ENCODE assay signal across 10 mouse cellular contexts in the genomic region with DNA sequence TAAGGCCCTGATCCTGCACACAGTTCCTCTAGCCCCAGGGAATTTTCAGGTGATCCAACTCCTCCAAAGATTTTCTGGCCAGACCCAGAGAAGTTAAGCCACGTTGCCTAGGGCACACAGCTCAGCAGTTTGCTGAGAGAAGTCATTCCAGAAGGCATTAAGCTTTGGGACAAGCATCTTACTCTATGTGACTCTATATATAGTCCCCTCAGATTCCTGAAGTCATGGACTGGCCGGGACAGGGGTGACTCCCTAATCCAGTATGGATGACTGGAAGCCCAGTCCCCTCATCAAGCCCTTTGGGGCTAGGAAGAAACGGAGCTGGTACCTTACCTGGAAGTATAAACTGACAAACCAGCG. TPM values are rescaled to one million over a fixed set of nuclear protein-coding genes. Genes with fewer than 3 reads are reported as not detected.
A peak's percentile ranks its signal among the peaks of the same experiment; 100 is the strongest.
DNase-seq lines count a peak whose midpoint lies in the region; ATAC-seq and TF ChIP-seq lines count a peak whose summit lies in the region.
"Had no signal": no experiment of that assay in that cellular context is flagged by ENCODE, and none has a peak within 500 bp of the region (broad histone marks: within the 10 kb centered on the region; RNA-seq: fewer than 3 reads in every experiment).

No protein-coding gene starts in this region.

- no peak for DNase-seq in layer of hippocampus, adult 2 months (ENCODE audit: low spot score in 2 of 2)
- DNase-seq in layer of hippocampus, adult 8-10 months (ENCODE audit: low spot score in 2 of 2): no peak
- no peak for DNase-seq in embryonic facial prominence, embryonic 11.5 days (ENCODE audit: low spot score)
- no peak for DNase-seq in retina, embryonic 14.5 days (ENCODE audit: low spot score)
- no peak for DNase-seq in ovary, postnatal 10 days (ENCODE audit: low spot score)

- TF ChIP-seq CTCF in layer of hippocampus, adult 2 months (conservative IDR thresholded peaks at IDR 0.05): no peak

- H3K4me1 ChIP-seq in embryonic facial prominence, embryonic 11.5 days (ENCODE audit: control insufficient read depth, insufficient read depth, low read length): peaks cover 2% of the 10 kb centered on the region; the same call in 1 of the 2 replicates
- H3K4me1 ChIP-seq in hindbrain, embryonic 15.5 days (replicated peaks): peaks cover 20% of the 10 kb centered on the region
- H3K4me1 ChIP-seq in midbrain, embryonic 16.5 days (ENCODE audit: control insufficient read depth, insufficient read depth, low read length): peaks cover 13% of the 10 kb centered on the region

- no peaks in the 10 kb centered on the region for H3K9me3 ChIP-seq in embryonic facial prominence, embryonic 11.5 days (replicated peaks; ENCODE audit: control insufficient read depth, low read length)
- H3K9me3 ChIP-seq in hindbrain, embryonic 15.5 days: no peaks in the 10 kb centered on the region
- no peaks in the 10 kb centered on the region for H3K9me3 ChIP-seq in midbrain, embryonic 16.5 days (replicated peaks; ENCODE audit: control insufficient read depth, low read length, poor library complexity, severe bottlenecking)

- H3K27ac ChIP-seq in layer of hippocampus, adult 2 months: peak overlapping the region; percentile 98
- 0 out of 2 replicates have a peak overlapping the region, but pooled peaks have one; percentile 85 for H3K27ac ChIP-seq in embryonic facial prominence, embryonic 11.5 days (replicated peaks; ENCODE audit: low read depth, low read length)
- peak overlapping the region; percentile 91 for H3K27ac ChIP-seq in hindbrain, embryonic 15.5 days (replicated peaks)
- no peak overlapping the region; the same call in 1 of the 2 replicates for H3K27ac ChIP-seq in midbrain, embryonic 16.5 days (ENCODE audit: low read length)

- 22% methylated on average over 4 of the region's 4 CpGs for WGBS in embryonic facial prominence, embryonic 11.5 days
- 20% methylated on average over 4 of the region's 4 CpGs for whole genome bisulfite sequencing in hindbrain, embryonic 15.5 days
- WGBS in midbrain, embryonic 16.5 days: 29% methylated on average over 4 of the region's 4 CpGs

- H3K9ac ChIP-seq in embryonic facial prominence, embryonic 11.5 days (replicated peaks; ENCODE audit: low read length): peak overlapping the region; percentile 97
- H3K9ac ChIP-seq in hindbrain, embryonic 15.5 days: peak overlapping the region; percentile 96
- peak overlapping the region; percentile 96 for H3K9ac ChIP-seq in midbrain, embryonic 16.5 days (ENCODE audit: low read depth, low read length)

- ATAC-seq in embryonic facial prominence, embryonic 11.5 days (replicated peaks; ENCODE audit: insufficient number of reproducible peaks, low FRiP score, low TSS enrichment, low read depth): peak; percentile 40
- no peak for ATAC-seq in hindbrain, embryonic 15.5 days (ENCODE audit: low FRiP score, low read depth)
- ATAC-seq in midbrain, embryonic 16.5 days: peak; percentile 18; the same call in 1 of the 2 replicates
- ATAC-seq in erythroid progenitor cell, adult 5-6 weeks (replicated peaks; ENCODE audit: low FRiP score, poor library complexity, severe bottlenecking): no peak

- peak overlapping the region; percentile 73 for H3K4me3 ChIP-seq in layer of hippocampus, adult 2 months
- peak overlapping the region; percentile 68 for H3K4me3 ChIP-seq in embryonic facial prominence, embryonic 11.5 days (ENCODE audit: low read depth, low read length)
- peak overlapping the region; percentile 87 for H3K4me3 ChIP-seq in hindbrain, embryonic 15.5 days
- H3K4me3 ChIP-seq in midbrain, embryonic 16.5 days (ENCODE audit: low read depth, low read length): peak overlapping the region; percentile 86

- peak overlapping the region; percentile 72 for H3K4me2 ChIP-seq in embryonic facial prominence, embryonic 11.5 days (ENCODE audit: low read depth, low read length)
- H3K4me2 ChIP-seq in hindbrain, embryonic 15.5 days: peak overlapping the region; percentile 75
- H3K4me2 ChIP-seq in midbrain, embryonic 16.5 days (ENCODE audit: low read length): peak overlapping the region; percentile 75

- H3K27me3 ChIP-seq in embryonic facial prominence, embryonic 11.5 days (ENCODE audit: control insufficient read depth, insufficient read depth, low read length): no peaks in the 10 kb centered on the region
- H3K27me3 ChIP-seq in hindbrain, embryonic 15.5 days: no peaks in the 10 kb centered on the region
- H3K27me3 ChIP-seq in midbrain, embryonic 16.5 days (ENCODE audit: control insufficient read depth, insufficient read depth, low read depth, low read length): no peaks in the 10 kb centered on the region

- peaks cover 4% of the 10 kb centered on the region for H3K36me3 ChIP-seq in embryonic facial prominence, embryonic 11.5 days (replicated peaks; ENCODE audit: control insufficient read depth, insufficient read depth, low read depth, low read length)
- H3K36me3 ChIP-seq in hindbrain, embryonic 15.5 days: peaks cover 34% of the 10 kb centered on the region
- peaks cover 22% of the 10 kb centered on the region for H3K36me3 ChIP-seq in midbrain, embryonic 16.5 days (ENCODE audit: control insufficient read depth, insufficient read depth, low read length)

RNA-seq across cellular contexts. Expression of a gene that starts 0.3 kb away (rescaled TPM):
- total RNA-seq in layer of hippocampus, adult 2 months (2021): 10 to 100 TPM; 23.4 to 25.8 TPM
- 10 to 100 TPM; 21.9 to 23.7 (median 23.3) TPM for total RNA-seq in layer of hippocampus, adult 8-10 months (2022)
- polyA plus RNA-seq in embryonic facial prominence, embryonic 11.5 days (2014; fragmentation: Nextera tagmentation; extraction: Ambion mirVana): 1.6 and 2.1 TPM in 2 replicates
- polyA plus RNA-seq in hindbrain, embryonic 15.5 days (2015; fragmentation: Nextera tagmentation; extraction: Ambion mirVana): 2.5 and 2.9 TPM in 2 replicates
- polyA plus RNA-seq in midbrain, embryonic 16.5 days (2015; fragmentation: Nextera tagmentation; extraction: Ambion mirVana): 2.1 and 3.1 TPM in 2 replicates
- total RNA-seq in erythroid progenitor cell, adult 5-6 weeks (2015; ENCODE audit: low replicate concordance): not detected in 2 replicates
- not detected in 2 replicates for total RNA-seq in erythroid progenitor cell, adult 5-6 weeks (2017; ENCODE audit: low replicate concordance)

RNA-seq across cellular contexts. Expression of a gene that starts 16.6 kb away (rescaled TPM):
- total RNA-seq in layer of hippocampus, adult 2 months (2021): under 1 TPM in 1 of 2 experiments, not detected in 1; 0.33 TPM
- total RNA-seq in layer of hippocampus, adult 8-10 months (2022): not detected
- polyA plus RNA-seq in embryonic facial prominence, embryonic 11.5 days (2014; fragmentation: Nextera tagmentation; extraction: Ambion mirVana): 0.24 TPM in 1 of 2 replicates, not detected in the other
- polyA plus RNA-seq in hindbrain, embryonic 15.5 days (2015; fragmentation: Nextera tagmentation; extraction: Ambion mirVana): 0.21 TPM in 1 of 2 replicates, not detected in the other
- not detected in 2 replicates for polyA plus RNA-seq in midbrain, embryonic 16.5 days (2015; fragmentation: Nextera tagmentation; extraction: Ambion mirVana)
- not detected in 2 replicates for total RNA-seq in erythroid progenitor cell, adult 5-6 weeks (2015; ENCODE audit: low replicate concordance)
- total RNA-seq in erythroid progenitor cell, adult 5-6 weeks (2017; ENCODE audit: low replicate concordance): not detected in 2 replicates
- total RNA-seq: adrenal gland, postnatal 14 days; layer of hippocampus, adult 18-20 months had no signal

RNA-seq across cellular contexts. Expression of a gene that starts 22.3 kb away (rescaled TPM):
- not detected for total RNA-seq in layer of hippocampus, adult 2 months (2021)
- not detected for total RNA-seq in layer of hippocampus, adult 8-10 months (2022)
- not detected in 2 replicates for polyA plus RNA-seq in embryonic facial prominence, embryonic 11.5 days (2014; fragmentation: Nextera tagmentation; extraction: Ambion mirVana)
- not detected in 2 replicates for polyA plus RNA-seq in hindbrain, embryonic 15.5 days (2015; fragmentation: Nextera tagmentation; extraction: Ambion mirVana)
- not detected in 2 replicates for polyA plus RNA-seq in midbrain, embryonic 16.5 days (2015; fragmentation: Nextera tagmentation; extraction: Ambion mirVana)
- total RNA-seq in erythroid progenitor cell, adult 5-6 weeks (2015; ENCODE audit: low replicate concordance): not detected in 2 replicates
- not detected in 2 replicates for total RNA-seq in erythroid progenitor cell, adult 5-6 weeks (2017; ENCODE audit: low replicate concordance)
- total RNA-seq: adrenal gland, postnatal 14 days; layer of hippocampus, adult 18-20 months had no signal

RNA-seq across cellular contexts. Expression of a gene that starts 22.3 kb away (rescaled TPM):
- total RNA-seq in layer of hippocampus, adult 2 months (2021): 1 to 10 TPM in 1 of 2 experiments, not detected in 1; 3.2 TPM
- total RNA-seq in layer of hippocampus, adult 8-10 months (2022): 1 to 10 TPM in 1 of 4 experiments, under 1 TPM in 1, not detected in 2; 0.96 to 4.1 TPM
- not detected in 2 replicates for polyA plus RNA-seq in embryonic facial prominence, embryonic 11.5 days (2014; fragmentation: Nextera tagmentation; extraction: Ambion mirVana)
- polyA plus RNA-seq in hindbrain, embryonic 15.5 days (2015; fragmentation: Nextera tagmentation; extraction: Ambion mirVana): not detected in 2 replicates
- not detected in 2 replicates for polyA plus RNA-seq in midbrain, embryonic 16.5 days (2015; fragmentation: Nextera tagmentation; extraction: Ambion mirVana)
- total RNA-seq in erythroid progenitor cell, adult 5-6 weeks (2015; ENCODE audit: low replicate concordance): not detected in 2 replicates
- 1.7 TPM in 1 of 2 replicates, not detected in the other for total RNA-seq in erythroid progenitor cell, adult 5-6 weeks (2017; ENCODE audit: low replicate concordance)
- total RNA-seq: adrenal gland, postnatal 14 days had no signal

RNA-seq across cellular contexts. Expression of a gene that starts 27.2 kb away (rescaled TPM):
- total RNA-seq in layer of hippocampus, adult 2 months (2021): 10 to 100 TPM; 69.2 to 77.9 TPM
- 10 to 100 TPM; 69.7 to 76.0 (median 72.0) TPM for total RNA-seq in layer of hippocampus, adult 8-10 months (2022)
- 52.7 and 56.8 TPM in 2 replicates for polyA plus RNA-seq in embryonic facial prominence, embryonic 11.5 days (2014; fragmentation: Nextera tagmentation; extraction: Ambion mirVana)
- polyA plus RNA-seq in hindbrain, embryonic 15.5 days (2015; fragmentation: Nextera tagmentation; extraction: Ambion mirVana): 69.5 and 69.9 TPM in 2 replicates
- 63.1 and 68.8 TPM in 2 replicates for polyA plus RNA-seq in midbrain, embryonic 16.5 days (2015; fragmentation: Nextera tagmentation; extraction: Ambion mirVana)
- total RNA-seq in erythroid progenitor cell, adult 5-6 weeks (2015; ENCODE audit: low replicate concordance): 1.4 TPM in 1 of 2 replicates, not detected in the other
- total RNA-seq in erythroid progenitor cell, adult 5-6 weeks (2017; ENCODE audit: low replicate concordance): 1.0 and 2.6 TPM in 2 replicates

Comparison
In these comparisons a context has a peak if more than half of its experiments do, and no peak if none do; other contexts are left out.
1. ATAC-seq: peak in embryonic facial prominence, embryonic 11.5 days (single experiment) and midbrain, embryonic 16.5 days (single experiment); none in hindbrain, embryonic 15.5 days (single experiment) and erythroid progenitor cell, adult 5-6 weeks (single experiment).
2. RNA of a gene that starts 0.3 kb away (total RNA-seq): 23.4 to 25.8 TPM in layer of hippocampus, adult 2 months and 21.9 to 23.7 TPM in layer of hippocampus, adult 8-10 months; not detected in erythroid progenitor cell, adult 5-6 weeks; every median in the first group is over 10 times any median in the second.
3. Peak in every context shown above with its lines, with median percentiles within 50 percentile points of each other: H3K4me3 ChIP-seq, H3K4me2 ChIP-seq and H3K9ac ChIP-seq.